Mouse (Mus musculus) spleen, postnatal 0 days (tissue): ENCODE data around the gene Rtn4. TPM values are rescaled to one million over a fixed set of nuclear protein-coding genes. Genes with fewer than 3 reads are reported as not detected.

Experiments used
- polyA plus RNA-seq: library from polyadenylated mRNA; unstranded; fragments of >200 nt; fragmentation: Nextera tagmentation; extraction: Ambion mirVana; gene quantifications from 2 replicates; pipeline ENCODE4 v1.2.1, GENCODE M21; 2015

Rtn4 gene
- polyA plus RNA-seq = 27.4 and 34.0 TPM in 2 replicates

GRCm38 (mm10) chr11:29692683-29693272 lies at the start of gene Rtn4:
Rtn4 (plus strand) TSS chr11:29692947.

Other genes starting within 250 kb of the Rtn4 start
- 32.0 and 35.3 TPM in 2 replicates for gene Prorsd1, start 177.9 kb upstream of the Rtn4 start, polyA plus RNA-seq
- 30.5 and 36.1 TPM in 2 replicates for gene Mtif2, start 166.5 kb upstream of the Rtn4 start, polyA plus RNA-seq
- 0.12 and 0.16 TPM in 2 replicates for gene Clhc1, start 145.0 kb upstream of the Rtn4 start, polyA plus RNA-seq
- gene Rps27a, start 144.8 kb upstream of the Rtn4 start, polyA plus RNA-seq = 1,212 and 1,257 TPM in 2 replicates
- gene 4931440F15Rik, start 132.7 kb downstream of the Rtn4 start, polyA plus RNA-seq = 0.34 and 0.36 TPM in 2 replicates